Mouse (Mus musculus): ENCODE results near the gene Tcte3. TPM values are rescaled to one million over a fixed set of nuclear protein-coding genes. Genes with fewer than 3 reads are reported as not detected.
"Not testable (repeated sequence)": the region's sequence is repeated elsewhere in the genome, so short reads cannot be mapped to it uniquely, and the experiment has no call there.

The Tcte3 gene
- polyA plus RNA-seq, 1 experiment from 2014 or later = 0.50 TPM

GRCm38 (mm10) chr17:14977718-14978361 lies 63.4 kb downstream of the Tcte3 start:
- H3K4me1 ChIP-seq (ENCODE audit: control insufficient read depth, insufficient read depth, low read length); H3K9me3 ChIP-seq (replicated peaks; ENCODE audit: control insufficient read depth, low read length, poor library complexity, severe bottlenecking); H3K9ac ChIP-seq (ENCODE audit: low read depth, low read length); H3K27ac ChIP-seq (ENCODE audit: low read length); H3K27me3 ChIP-seq (ENCODE audit: control insufficient read depth, insufficient read depth, low read depth, low read length); H3K36me3 ChIP-seq (ENCODE audit: control insufficient read depth, insufficient read depth, low read length); H3K4me3 ChIP-seq (ENCODE audit: low read depth, low read length); H3K4me2 ChIP-seq (ENCODE audit: low read length): not testable (repeated sequence)
- WGBS = 4% methylated on average over 4 of the region's 7 CpGs
- peak; percentile 10; the same call in 1 of the 2 replicates for ATAC-seq

Other genes starting within 250 kb of the Tcte3 start
- gene Wdr27, start 98.3 kb downstream of the Tcte3 start, polyA plus RNA-seq (2015; fragmentation: Nextera tagmentation; extraction: Ambion mirVana) = 8.8 and 9.2 TPM in 2 replicates
- 24.1 and 26.2 TPM in 2 replicates for gene 1600012H06Rik, start 98.3 kb downstream of the Tcte3 start, polyA plus RNA-seq (2015; fragmentation: Nextera tagmentation; extraction: Ambion mirVana)
- 12.8 and 14.2 TPM in 2 replicates for gene Phf10, start 80.2 kb downstream of the Tcte3 start, polyA plus RNA-seq (2015; fragmentation: Nextera tagmentation; extraction: Ambion mirVana)
- gene 9030025P20Rik, start 63.0 kb downstream of the Tcte3 start, polyA plus RNA-seq (2015; fragmentation: Nextera tagmentation; extraction: Ambion mirVana) = 8.6 and 10.0 TPM in 2 replicates
- 0.66 TPM in 1 of 2 replicates, not detected in the other for gene Gm3417, start 62.7 kb downstream of the Tcte3 start, polyA plus RNA-seq (2015; fragmentation: Nextera tagmentation; extraction: Ambion mirVana)
- 9.2 and 10.3 TPM in 2 replicates for gene Gm3435, start 31.3 kb downstream of the Tcte3 start, polyA plus RNA-seq (2015; fragmentation: Nextera tagmentation; extraction: Ambion mirVana)
- 74.3 and 89.8 TPM in 2 replicates for gene Ermard, start 280 bp downstream of the Tcte3 start, polyA plus RNA-seq (2015; fragmentation: Nextera tagmentation; extraction: Ambion mirVana)
- gene Gm3448, start within 50 bp of the Tcte3 start, polyA plus RNA-seq (2015; fragmentation: Nextera tagmentation; extraction: Ambion mirVana) = 4.7 and 5.6 TPM in 2 replicates

Measured in midbrain, embryonic 16.5 days (tissue).